In genomic region chr11:60256713-60257112, GRCm38 (mm10) we compare ENCODE assay signal across 13 mouse cellular contexts. TPM values are rescaled to one million over a fixed set of nuclear protein-coding genes. Genes with fewer than 3 reads are reported as not detected.
DNase-seq lines count a peak whose midpoint lies in the region; ATAC-seq and TF ChIP-seq lines count a peak whose summit lies in the region.
"Had no signal": no experiment of that assay in that cellular context is flagged by ENCODE, and none has a peak within 500 bp of the region (broad histone marks: within the 10 kb centered on the region; RNA-seq: fewer than 3 reads in every experiment).

No protein-coding gene starts in this region.

- no peak overlapping the region for H3K4me3 ChIP-seq in heart, embryonic 14.5 days (ENCODE audit: control insufficient read depth in 1 of 2, insufficient read depth in 1 of 2, low read depth in 1 of 2, low read length in 2 of 2)
- no peak overlapping the region for H3K4me3 ChIP-seq in left cerebral cortex, adult 2 months
- no peak overlapping the region for H3K4me3 ChIP-seq in forebrain, embryonic 15.5 days
- H3K4me3 ChIP-seq in forebrain, postnatal 0 days (ENCODE audit: low read depth, low read length), result no peak overlapping the region
- H3K4me3 ChIP-seq: limb, embryonic 15.5 days; myocyte had no signal

- peak overlapping the region in 1 of 2 experiments; percentile 10; a peak in 2 of 4 replicates for H3K27ac ChIP-seq in heart, embryonic 14.5 days (replicated peaks in 1 of 2; ENCODE audit: control insufficient read depth in 1 of 2, insufficient read depth in 1 of 2, low read depth in 2 of 2, low read length in 2 of 2)
- H3K27ac ChIP-seq in left cerebral cortex, adult 2 months, result peak overlapping the region; percentile 28; the same call in 1 of the 2 replicates
- peak overlapping the region; percentile 74 for H3K27ac ChIP-seq in forebrain, embryonic 15.5 days (replicated peaks)
- 0 out of 2 replicates have a peak overlapping the region, but pooled peaks have one; percentile 36 for H3K27ac ChIP-seq in forebrain, postnatal 0 days (ENCODE audit: low read depth, low read length)
- H3K27ac ChIP-seq: limb, embryonic 15.5 days had no signal

- ATAC-seq in heart, embryonic 14.5 days (ENCODE audit: insufficient number of reproducible peaks, insufficient read depth, low FRiP score, low read depth), result peak; percentile 29; the same call in 1 of the 2 replicates
- ATAC-seq in forebrain, embryonic 15.5 days (replicated peaks), result peak; percentile 29; the same call in 1 of the 2 replicates
- peak; percentile 55 for ATAC-seq in forebrain, postnatal 0 days
- ATAC-seq: CD4-positive, CD25-positive, alpha-beta regulatory T cell, adult 4 months had no signal

- intact Hi-C loops in left cerebral cortex, adult 2 months (cut with DNase I), result no loop called here
- intact Hi-C loops in left cerebral cortex, postnatal 14 days (cut with DNase I), result no loop called here

- peaks cover 33% of the 10 kb centered on the region for H3K36me3 ChIP-seq in heart, embryonic 14.5 days (ENCODE audit: control insufficient read depth, insufficient read depth, low read length)
- H3K36me3 ChIP-seq in forebrain, embryonic 15.5 days, result 0 out of 2 replicates have a peak, but pooled peaks cover 3% of the 10 kb centered on the region
- H3K36me3 ChIP-seq in forebrain, postnatal 0 days (ENCODE audit: insufficient read depth), result peaks cover 6% of the 10 kb centered on the region; the same call in 1 of the 2 replicates

- H3K4me2 ChIP-seq in heart, embryonic 14.5 days (ENCODE audit: low read length), result no peak overlapping the region
- no peak overlapping the region for H3K4me2 ChIP-seq in forebrain, embryonic 15.5 days (replicated peaks)
- no peak overlapping the region for H3K4me2 ChIP-seq in forebrain, postnatal 0 days (ENCODE audit: low read depth)
- H3K4me2 ChIP-seq: limb, embryonic 15.5 days had no signal

- no peak for DNase-seq in heart, adult 8-10 months (ENCODE audit: low spot score)
- DNase-seq in left cerebral cortex, adult 2 months (ENCODE audit: extremely low spot score in 1 of 2, low spot score in 2 of 2), result no peak
- no peak for DNase-seq in left cerebral cortex, postnatal 14 days (ENCODE audit: low spot score in 2 of 2)
- no peak for DNase-seq in forebrain, postnatal 0 days
- no peak for DNase-seq in thymus, postnatal 0 days (ENCODE audit: low spot score)
- DNase-seq in adipocyte (ENCODE audit: low spot score), result no peak
- DNase-seq: adrenal gland, adult 8-10 months; lung, adult 18-20 months had no signal

- no peak for TF ChIP-seq CTCF in left cerebral cortex, adult 2 months (IDR thresholded peaks at IDR 0.05)
- no peak for TF ChIP-seq CTCF in forebrain, postnatal 0 days (IDR thresholded peaks at IDR 0.05; ENCODE audit: low read depth)

- no peak overlapping the region for H3K9ac ChIP-seq in heart, embryonic 14.5 days (ENCODE audit: low read length)
- no peak overlapping the region for H3K9ac ChIP-seq in forebrain, embryonic 15.5 days (replicated peaks)
- H3K9ac ChIP-seq in forebrain, postnatal 0 days, result no peak overlapping the region
- H3K9ac ChIP-seq: limb, embryonic 15.5 days had no signal

- no peaks in the 10 kb centered on the region for H3K9me3 ChIP-seq in heart, embryonic 14.5 days (ENCODE audit: control insufficient read depth, low read length)
- no peaks in the 10 kb centered on the region for H3K9me3 ChIP-seq in forebrain, embryonic 15.5 days
- no peaks in the 10 kb centered on the region for H3K9me3 ChIP-seq in forebrain, postnatal 0 days (ENCODE audit: low read length)
- H3K9me3 ChIP-seq: limb, embryonic 15.5 days had no signal

- peaks cover 33 to 42% of the 10 kb centered on the region in 2 experiments for H3K4me1 ChIP-seq in heart, embryonic 14.5 days (ENCODE audit: control insufficient read depth in 2 of 2, insufficient read depth in 2 of 2, low read length in 2 of 2)
- peaks cover 28% of the 10 kb centered on the region for H3K4me1 ChIP-seq in forebrain, embryonic 15.5 days
- H3K4me1 ChIP-seq in forebrain, postnatal 0 days (ENCODE audit: insufficient read depth), result peaks cover 8% of the 10 kb centered on the region; the same call in 1 of the 2 replicates

- no peaks in the 10 kb centered on the region for H3K27me3 ChIP-seq in heart, embryonic 14.5 days (ENCODE audit: control insufficient read depth, insufficient read depth, low read length)
- H3K27me3 ChIP-seq in forebrain, embryonic 15.5 days, result no peaks in the 10 kb centered on the region
- no peaks in the 10 kb centered on the region for H3K27me3 ChIP-seq in forebrain, postnatal 0 days (ENCODE audit: insufficient read depth, low read length)
- H3K27me3 ChIP-seq: limb, embryonic 15.5 days had no signal

- 70% methylated on average over 9 of the region's 9 CpGs for WGBS in heart, embryonic 14.5 days
- 71% methylated on average over 9 of the region's 9 CpGs for WGBS in forebrain, embryonic 15.5 days
- WGBS in forebrain, postnatal 0 days, result 71% methylated on average over 9 of the region's 9 CpGs

RNA-seq across cellular contexts. Expression of gene Srebf1, which starts 34.3 kb away (rescaled TPM):
- polyA plus RNA-seq in heart, embryonic 14.5 days (2014; fragmentation: Nextera tagmentation; extraction: Ambion mirVana), result 37.9 and 45.3 TPM in 2 replicates
- 10 to 100 TPM; 31.0 to 42.3 (median 36.5) TPM for total RNA-seq in heart, adult 8-10 months (2022)
- 10 to 100 TPM; 50.1 to 66.1 TPM for total RNA-seq in left cerebral cortex, adult 2 months (2021)
- total RNA-seq in left cerebral cortex, postnatal 14 days (2021), result 10 to 100 TPM; 35.5 to 36.1 TPM
- 48.2 and 52.7 TPM in 2 replicates for polyA plus RNA-seq in forebrain, embryonic 15.5 days (2015; fragmentation: Nextera tagmentation; extraction: Ambion mirVana)
- total RNA-seq in forebrain, postnatal 0 days (2014; rRNA removed), result 56.2 and 70.7 TPM in 2 replicates
- 28.9 and 32.8 TPM in 2 replicates for polyA plus RNA-seq in forebrain, postnatal 0 days (2015; fragmentation: Nextera tagmentation; extraction: Ambion mirVana)
- polyA plus RNA-seq in thymus, postnatal 0 days (2015; fragmentation: Nextera tagmentation; extraction: Ambion mirVana), result 82.6 and 100 TPM in 2 replicates
